Mouse (Mus musculus) lung, embryonic 14.5 days (tissue): Measurements from ENCODE around the gene Pofut1. TPM values are rescaled to one million over a fixed set of nuclear protein-coding genes. Genes with fewer than 3 reads are reported as not detected.

Experiments
- ATAC-seq: fragments of 200-750 bp; cut with Nextera tagmentation; 2 replicates; pipeline ENCODE4 v1.8.0; 2017; ENCODE audit warnings: mild to moderate bottlenecking, moderate TSS enrichment, moderate library complexity; ENCODE audit not compliant: insufficient read depth
- DNase-seq: peaks from one replicate; pipeline ENCODE4 v3.0.0-alpha.2; 2015
- H3K27ac ChIP-seq: fragments of 300-500 bp; sonication (generic); 2 replicates; pipeline ENCODE4 v1.5.1; 2014; ENCODE audit warnings: low read depth, mild to moderate bottlenecking, moderate library complexity
- H3K27me3 ChIP-seq: fragments of 300-500 bp; sonication (generic); 2 replicates; pipeline ENCODE4 v1.6.1; 2014; ENCODE audit warnings: low read length, control low read depth; ENCODE audit not compliant: insufficient read depth
- H3K36me3 ChIP-seq: fragments of 300-500 bp; sonication (generic); 2 replicates; pipeline ENCODE4 v1.6.1; 2014; ENCODE audit warnings: control low read depth; ENCODE audit not compliant: insufficient read depth
- H3K4me1 ChIP-seq: fragments of 300-500 bp; sonication (generic); 2 replicates; pipeline ENCODE4 v1.6.1; 2014; ENCODE audit warnings: antibody characterized with exemption, control low read depth; ENCODE audit not compliant: insufficient read depth
- H3K4me2 ChIP-seq: fragments of 300-500 bp; sonication (generic); 2 replicates; pipeline ENCODE4 v1.6.1; 2014; ENCODE audit warnings: mild to moderate bottlenecking
- H3K4me3 ChIP-seq: fragments of 300-500 bp; sonication (generic); 2 replicates; pipeline ENCODE4 v1.5.1; 2014; ENCODE audit warnings: low read depth, low read length
- H3K9ac ChIP-seq: fragments of 300-500 bp; sonication (generic); 2 replicates; pipeline ENCODE4 v1.6.1; 2014
- H3K9me3 ChIP-seq: fragments of 300-500 bp; sonication (generic); 2 replicates; pipeline ENCODE4 v1.6.1; 2016; ENCODE audit warnings: low read depth, low read length, control low read depth
- CTCF ChIP-seq: IDR thresholded peaks from 2 replicates; pipeline ENCODE4 v1.5.1; 2016; ENCODE audit warnings: antibody characterized with exemption, low read depth
- WGBS: fragments of 180-500 bp; shearing (Covaris S2); extraction: QIAGEN DNeasy Blood & Tissue Kit; methylation state at CpG from one replicate; pipeline ENCODE4 v1.1.7; 2014; 5-methylcytosine and 5-hydroxymethylcytosine counted together
- polyA plus RNA-seq: library from polyadenylated mRNA; unstranded; fragments of >200 nt; fragmentation: Nextera tagmentation; extraction: Ambion mirVana; gene quantifications from 2 replicates; pipeline ENCODE4 v1.2.1, GENCODE M21; 2014

Gene Pofut1
- polyA plus RNA-seq, 1 experiment from 2014 or later = 8.5 TPM

- no peak overlapping the region for H3K4me2 ChIP-seq
- H3K4me3 ChIP-seq = no peak overlapping the region
- no peak overlapping the region for H3K27ac ChIP-seq
- ATAC-seq = no peak
- H3K36me3 ChIP-seq = 0 out of 2 replicates have a peak, but pooled peaks cover 5% of the 10 kb centered on the region
- no peak overlapping the region for H3K9ac ChIP-seq
- H3K4me1 ChIP-seq = peaks cover 10% of the 10 kb centered on the region; the same call in 1 of the 2 replicates
- DNase-seq = no peak
- TF ChIP-seq CTCF = no peak
- H3K27me3 ChIP-seq = no peaks in the 10 kb centered on the region
- no peaks in the 10 kb centered on the region for H3K9me3 ChIP-seq
These were observed 19.2 kb upstream of the Pofut1 start for GRCm38 (mm10) chr2:153222130-153222529.

- Histone ChIP-seq H3K4me2 (no peak overlapping the region), H3K9ac (no peak overlapping the region), H3K27me3 (no peaks in the 10 kb centered on the region), H3K4me3 (no peak overlapping the region), H3K9me3 (no peaks in the 10 kb centered on the region), H3K4me1 (peaks cover 10% of the 10 kb centered on the region; the same call in 1 of the 2 replicates), H3K27ac (no peak overlapping the region), H3K36me3 (0 out of 2 replicates have a peak, but pooled peaks cover 9% of the 10 kb centered on the region)
- no peak for DNase-seq
- 89% methylated on average over 2 of the region's 2 CpGs for WGBS
- ATAC-seq = no peak
- TF ChIP-seq CTCF = no peak
These were observed 18.8 kb upstream of the Pofut1 start for GRCm38 (mm10) chr2:153222566-153222965.

GRCm38 (mm10) chr2:153224946-153225594, 16.3 kb upstream of the Pofut1 start, which contains the start of gene Tspyl3:
Tspyl3 (minus strand) TSS chr2:153225441.
- Histone ChIP-seq H3K27me3 (no peaks in the 10 kb centered on the region), H3K4me3 (peak within 1 kb of the TSS; percentile 62), H3K36me3 (peaks cover 31% of the 10 kb centered on the region), H3K27ac (peak within 1 kb of the TSS; percentile 63), H3K4me2 (peak within 1 kb of the TSS; percentile 83), H3K9ac (peak within 1 kb of the TSS; percentile 82), H3K4me1 (peaks cover 10% of the 10 kb centered on the region; the same call in 1 of the 2 replicates), H3K9me3 (no peaks in the 10 kb centered on the region)
- peak; percentile 65 for DNase-seq
- 2% methylated on average over 31 of the region's 31 CpGs for WGBS
- ATAC-seq = peak; percentile 78
- no peak for TF ChIP-seq CTCF

- Histone ChIP-seq H3K9me3 (no peaks in the 10 kb centered on the region), H3K4me1 (peaks cover 10% of the 10 kb centered on the region; the same call in 1 of the 2 replicates), H3K4me2 (peak overlapping the region; percentile 83), H3K36me3 (peaks cover 35% of the 10 kb centered on the region), H3K4me3 (peak overlapping the region; percentile 62), H3K27me3 (no peaks in the 10 kb centered on the region), H3K9ac (peak overlapping the region; percentile 82; the same call in 1 of the 2 replicates), H3K27ac (peak overlapping the region; percentile 63)
- WGBS = 8% methylated on average over 3 of the region's 3 CpGs
- TF ChIP-seq CTCF = no peak
- DNase-seq (no peak), ATAC-seq (no peak; the same call in 1 of the 2 replicates)
These were observed 15.8 kb upstream of the Pofut1 start for GRCm38 (mm10) chr2:153225595-153225953.

- Histone ChIP-seq H3K9me3 (no peaks in the 10 kb centered on the region), H3K36me3 (peaks cover 57% of the 10 kb centered on the region), H3K4me2 (no peak overlapping the region), H3K27ac (no peak overlapping the region), H3K4me3 (no peak overlapping the region), H3K9ac (no peak overlapping the region), H3K27me3 (no peaks in the 10 kb centered on the region), H3K4me1 (peaks cover 10% of the 10 kb centered on the region; the same call in 1 of the 2 replicates)
- 66% methylated on average over 4 of the region's 4 CpGs for WGBS
- TF ChIP-seq CTCF = no peak
- DNase-seq (no peak), ATAC-seq (no peak)
These were observed 13.4 kb upstream of the Pofut1 start for GRCm38 (mm10) chr2:153227959-153228358.

GRCm38 (mm10) chr2:153228523-153228922, 12.8 kb upstream of the Pofut1 start:
- Histone ChIP-seq H3K4me2 (no peak overlapping the region), H3K9me3 (no peaks in the 10 kb centered on the region), H3K4me3 (no peak overlapping the region), H3K4me1 (peaks cover 10% of the 10 kb centered on the region; the same call in 1 of the 2 replicates), H3K9ac (no peak overlapping the region), H3K36me3 (peaks cover 62% of the 10 kb centered on the region), H3K27me3 (no peaks in the 10 kb centered on the region), H3K27ac (no peak overlapping the region)
- ATAC-seq (no peak), DNase-seq (no peak)
- no peak for TF ChIP-seq CTCF
- WGBS = 73% methylated on average over 5 of the region's 5 CpGs

- no peaks in the 10 kb centered on the region for H3K27me3 ChIP-seq
- no peaks in the 10 kb centered on the region for H3K9me3 ChIP-seq
- ATAC-seq = no peak
- H3K4me3 ChIP-seq = no peak overlapping the region
- TF ChIP-seq CTCF = no peak
- WGBS = 68% methylated on average over 4 of the region's 4 CpGs
- H3K27ac ChIP-seq = peak overlapping the region; percentile 83; the same call in 1 of the 2 replicates
- H3K4me1 ChIP-seq = peaks cover 7% of the 10 kb centered on the region; the same call in 1 of the 2 replicates
- no peak overlapping the region; the same call in 1 of the 2 replicates for H3K9ac ChIP-seq
- peak overlapping the region; percentile 92 for H3K4me2 ChIP-seq
- DNase-seq = no peak
- H3K36me3 ChIP-seq = peaks cover 43% of the 10 kb centered on the region
These were observed 4.1 kb upstream of the Pofut1 start for GRCm38 (mm10) chr2:153237193-153237592.
